Mouse (Mus musculus) stomach, embryonic 15.5 days (tissue): ENCODE data around the gene Tacc2. TPM values are rescaled to one million over a fixed set of nuclear protein-coding genes. Genes with fewer than 3 reads are reported as not detected.
A peak's percentile ranks its signal among the peaks of the same experiment; 100 is the strongest.
"Not testable (repeated sequence)": the region's sequence is repeated elsewhere in the genome, so short reads cannot be mapped to it uniquely, and the experiment has no call there.

Experiments used
- ATAC-seq: fragments of 200-750 bp; cut with Nextera tagmentation; 2 replicates; pipeline ENCODE4 v1.8.0; 2017; ENCODE audit warnings: low read depth, moderate number of reproducible peaks, moderate TSS enrichment; ENCODE audit not compliant: insufficient read depth, low FRiP score
- H3K27ac ChIP-seq: fragments of 300-500 bp; sonication (generic); 2 replicates; pipeline ENCODE4 v1.5.1; 2015; ENCODE audit warnings: mild to moderate bottlenecking, inconsistent platforms
- H3K27me3 ChIP-seq: fragments of 300-500 bp; sonication (generic); replicated peaks from 2 replicates; pipeline ENCODE4 v1.6.1; 2015; ENCODE audit warnings: inconsistent platforms
- H3K36me3 ChIP-seq: fragments of 300-500 bp; sonication (generic); 2 replicates; pipeline ENCODE4 v1.6.1; 2015; ENCODE audit warnings: inconsistent platforms
- H3K4me1 ChIP-seq: fragments of 300-500 bp; sonication (generic); 2 replicates; pipeline ENCODE4 v1.6.1; 2015; ENCODE audit warnings: inconsistent platforms
- H3K4me2 ChIP-seq: fragments of 300-500 bp; sonication (generic); 2 replicates; pipeline ENCODE4 v1.6.1; 2015; ENCODE audit warnings: mild to moderate bottlenecking, inconsistent platforms
- H3K4me3 ChIP-seq: fragments of 300-500 bp; sonication (generic); replicated peaks from 2 replicates; pipeline ENCODE4 v1.5.1; 2015; ENCODE audit warnings: inconsistent platforms
- H3K9ac ChIP-seq: fragments of 300-500 bp; sonication (generic); 2 replicates; pipeline ENCODE4 v1.6.1; 2015; ENCODE audit warnings: inconsistent platforms
- H3K9me3 ChIP-seq: fragments of 300-500 bp; sonication (generic); 2 replicates; pipeline ENCODE4 v1.6.1; 2016; ENCODE audit warnings: inconsistent platforms
- WGBS: fragments of 180-500 bp; shearing (Covaris S2); methylation state at CpG from one replicate; pipeline ENCODE4 v1.1.7; 2015; 5-methylcytosine and 5-hydroxymethylcytosine counted together
- polyA plus RNA-seq: library from polyadenylated mRNA; unstranded; fragments of >200 nt; fragmentation: Nextera tagmentation; extraction: Ambion mirVana; gene quantifications from 2 replicates; pipeline ENCODE4 v1.2.1, GENCODE M21; 2015

Tacc2 gene
- polyA plus RNA-seq, 1 experiment from 2014 or later, result 21.4 TPM

- Histone ChIP-seq H3K4me1 (0 out of 2 replicates have a peak, but pooled peaks cover 16% of the 10 kb centered on the region), H3K9me3 (no peaks in the 10 kb centered on the region), H3K4me2 (no peak overlapping the region), H3K27ac (no peak overlapping the region), H3K27me3 (no peaks in the 10 kb centered on the region), H3K9ac (no peak overlapping the region), H3K36me3 (peaks cover 3% of the 10 kb centered on the region; the same call in 1 of the 2 replicates), H3K4me3 (no peak overlapping the region)
- WGBS, result 89% methylated on average over 5 of the region's 5 CpGs
- ATAC-seq, result no peak
Measured at GRCm38 (mm10) chr7:130659129-130659528, 81.9 kb downstream of the Tacc2 start.

DNA sequence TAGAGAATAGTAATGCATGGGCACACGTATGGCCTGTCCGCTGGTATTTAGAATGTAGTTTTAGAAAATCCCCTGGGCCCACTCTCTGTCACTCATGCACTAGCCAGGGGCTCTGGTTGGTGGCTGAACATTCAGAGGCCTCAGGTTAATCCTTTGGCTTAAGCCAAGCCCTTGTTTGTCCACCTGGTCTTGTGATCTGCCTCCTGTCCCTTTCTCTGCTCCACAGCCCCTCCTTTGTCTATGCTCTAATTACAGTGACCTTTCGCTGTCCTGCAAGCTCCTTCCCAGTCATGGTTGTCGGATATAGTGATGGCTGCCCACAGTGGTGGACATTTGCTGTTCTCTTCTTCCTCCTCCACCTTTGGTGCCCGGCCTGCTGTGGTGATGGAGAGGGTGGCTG, 85.0 kb downstream of the Tacc2 start:
- Histone ChIP-seq H3K9ac (no peak overlapping the region), H3K27ac (no peak overlapping the region)
- 66% methylated on average over 5 of the region's 5 CpGs for WGBS

DNA sequence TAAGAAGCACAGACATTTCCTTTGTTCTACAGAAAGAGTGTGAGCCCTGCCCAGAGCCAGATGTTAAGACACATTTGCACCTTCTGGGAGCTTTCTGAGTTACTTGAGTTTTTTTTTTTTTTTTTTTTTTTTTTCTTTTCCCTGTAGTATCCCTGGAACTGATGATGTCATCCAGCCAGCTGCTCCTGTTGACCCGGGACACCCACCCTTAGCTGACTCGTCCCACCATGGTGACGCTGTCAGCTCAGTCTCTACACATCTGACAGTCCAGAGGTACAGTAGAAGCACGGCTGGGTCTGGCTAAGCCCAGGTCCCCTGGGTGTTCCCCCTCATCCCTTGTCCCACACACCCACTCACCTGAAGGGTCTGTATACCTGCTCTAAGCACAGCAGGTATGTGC, 85.6 kb downstream of the Tacc2 start:
- no peak for ATAC-seq
- H3K9me3 ChIP-seq, result no peaks in the 10 kb centered on the region
- H3K27me3 ChIP-seq, result no peaks in the 10 kb centered on the region
- H3K4me3 ChIP-seq, result no peak overlapping the region
- 0 out of 2 replicates have a peak, but pooled peaks cover 6% of the 10 kb centered on the region for H3K4me1 ChIP-seq
- peaks cover 11% of the 10 kb centered on the region for H3K36me3 ChIP-seq
- no peak overlapping the region for H3K4me2 ChIP-seq
- H3K27ac ChIP-seq, result no peak overlapping the region
- WGBS, result 57% methylated on average over 4 of the region's 4 CpGs
- no peak overlapping the region for H3K9ac ChIP-seq

More for the DNA sequence above, 85.0 kb downstream of the Tacc2 start:
- 0 out of 2 replicates have a peak, but pooled peaks cover 6% of the 10 kb centered on the region for H3K4me1 ChIP-seq
- H3K27me3 ChIP-seq, result no peaks in the 10 kb centered on the region
- H3K9me3 ChIP-seq, result no peaks in the 10 kb centered on the region
- no peak overlapping the region for H3K4me2 ChIP-seq
- peaks cover 11% of the 10 kb centered on the region for H3K36me3 ChIP-seq
- no peak for ATAC-seq
- no peak overlapping the region for H3K4me3 ChIP-seq

DNA sequence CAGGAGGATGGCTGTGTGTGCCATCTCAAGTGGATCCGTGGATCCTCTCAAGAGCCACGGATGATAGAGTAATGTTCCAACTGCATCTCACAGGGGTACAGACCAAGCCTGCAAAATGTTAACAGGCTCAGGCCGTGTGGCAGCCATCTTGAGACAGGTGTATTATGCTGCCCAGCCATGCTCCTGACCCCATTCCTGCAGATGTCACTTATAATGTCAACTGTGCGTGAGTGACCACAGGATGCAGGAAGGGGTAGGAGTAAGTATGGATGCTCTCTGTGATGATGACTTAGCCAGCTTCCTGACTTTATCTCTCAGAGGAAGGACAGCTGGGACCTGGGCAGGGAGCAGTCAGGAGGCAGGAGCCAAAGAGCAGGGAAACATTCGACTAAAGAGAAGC, 86.8 kb downstream of the Tacc2 start:
- peaks cover 11% of the 10 kb centered on the region for H3K36me3 ChIP-seq
- H3K9ac ChIP-seq, result no peak overlapping the region
- H3K4me3 ChIP-seq, result no peak overlapping the region
- no peak overlapping the region for H3K4me2 ChIP-seq
- H3K27me3 ChIP-seq, result no peaks in the 10 kb centered on the region
- no peaks in the 10 kb centered on the region for H3K9me3 ChIP-seq
- ATAC-seq, result no peak
- 89% methylated on average over 5 of the region's 5 CpGs for WGBS
- no peak overlapping the region for H3K27ac ChIP-seq
- peaks cover 12% of the 10 kb centered on the region for H3K4me1 ChIP-seq

GRCm38 (mm10) chr7:130664629-130665028, 87.4 kb downstream of the Tacc2 start:
- no peak overlapping the region for H3K9ac ChIP-seq
- no peak for ATAC-seq
- H3K4me2 ChIP-seq, result no peak overlapping the region
- WGBS, result 88% methylated on average over 5 of the region's 5 CpGs
- no peak overlapping the region for H3K4me3 ChIP-seq
- H3K27ac ChIP-seq, result no peak overlapping the region
- no peaks in the 10 kb centered on the region for H3K27me3 ChIP-seq
- H3K36me3 ChIP-seq, result peaks cover 11% of the 10 kb centered on the region
- no peaks in the 10 kb centered on the region for H3K9me3 ChIP-seq
- peaks cover 17% of the 10 kb centered on the region for H3K4me1 ChIP-seq

GRCm38 (mm10) chr7:130665358-130665757, 88.1 kb downstream of the Tacc2 start:
- ATAC-seq, result no peak
- WGBS, result 95% methylated on average over 9 of the region's 9 CpGs
- peaks cover 11% of the 10 kb centered on the region for H3K36me3 ChIP-seq
- H3K27ac ChIP-seq, result no peak overlapping the region
- H3K4me1 ChIP-seq, result peaks cover 24% of the 10 kb centered on the region
- H3K9me3 ChIP-seq, result no peaks in the 10 kb centered on the region
- no peak overlapping the region for H3K4me3 ChIP-seq
- no peak overlapping the region for H3K9ac ChIP-seq
- H3K27me3 ChIP-seq, result no peaks in the 10 kb centered on the region
- no peak overlapping the region for H3K4me2 ChIP-seq

DNA sequence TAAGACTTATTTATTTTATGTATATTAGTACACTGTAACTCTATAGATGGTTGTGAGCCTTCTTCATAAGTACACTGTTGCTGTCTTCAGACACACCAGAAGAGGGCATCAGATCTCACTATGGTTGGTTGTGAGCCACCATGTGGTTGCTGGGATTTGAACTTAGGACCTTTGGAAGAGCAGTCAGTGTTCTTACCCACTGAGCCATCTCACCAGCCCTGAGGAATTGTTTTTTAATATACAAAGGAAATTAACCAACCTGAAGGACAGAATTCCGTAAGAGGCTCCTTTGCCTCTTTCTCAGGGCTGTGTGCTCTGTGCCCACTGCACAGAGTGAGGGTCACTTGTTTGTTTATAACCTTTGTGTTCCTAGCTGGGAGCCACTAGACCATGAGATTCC, 90.8 kb downstream of the Tacc2 start:
- not testable (repeated sequence) for H3K27me3 ChIP-seq, H3K4me2 ChIP-seq, H3K27ac ChIP-seq, H3K9ac ChIP-seq, H3K4me3 ChIP-seq, ATAC-seq, H3K9me3 ChIP-seq
- Histone ChIP-seq H3K4me1 (peaks cover 31% of the 10 kb centered on the region), H3K36me3 (peaks cover 11% of the 10 kb centered on the region)
- WGBS, result 82% methylated on average over 1 of the region's 1 CpGs

DNA sequence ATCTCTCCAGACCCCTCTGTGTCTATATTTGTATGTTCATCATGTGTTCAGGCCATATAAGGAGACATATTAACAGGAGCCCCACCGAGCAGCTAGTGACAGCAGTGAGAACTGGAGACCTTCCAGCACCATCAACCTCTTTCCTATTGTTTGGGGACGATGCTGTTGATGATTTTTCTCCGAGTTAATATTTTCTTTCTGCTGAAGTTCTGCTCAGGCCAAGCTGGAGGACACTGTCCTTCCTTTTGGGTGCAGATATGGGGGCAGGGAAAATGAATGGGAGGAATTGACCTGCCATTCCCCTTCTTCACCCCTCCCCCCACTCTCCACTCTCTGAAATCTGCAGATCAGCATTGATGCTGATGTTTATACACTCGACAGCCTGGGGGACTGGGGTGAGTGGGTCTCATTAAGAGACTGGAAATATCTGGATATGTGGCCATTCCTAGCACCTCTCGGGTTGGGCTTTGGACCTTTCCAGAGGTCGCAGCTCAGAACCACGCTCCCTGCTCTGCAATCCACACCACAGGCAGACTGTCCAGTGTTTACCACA, 91.6 kb downstream of the Tacc2 start:
- Histone ChIP-seq H3K4me2 (no peak overlapping the region), H3K9me3 (no peaks in the 10 kb centered on the region), H3K27ac (peak overlapping the region; percentile 58), H3K27me3 (no peaks in the 10 kb centered on the region), H3K36me3 (peaks cover 11% of the 10 kb centered on the region), H3K4me3 (no peak overlapping the region), H3K9ac (no peak overlapping the region), H3K4me1 (peaks cover 31% of the 10 kb centered on the region)
- 36% methylated on average over 7 of the region's 7 CpGs for WGBS
- no peak for ATAC-seq

GRCm38 (mm10) chr7:130669370-130669881, 92.2 kb downstream of the Tacc2 start:
- ATAC-seq, result no peak
- H3K36me3 ChIP-seq, result peaks cover 5% of the 10 kb centered on the region
- H3K9me3 ChIP-seq, result no peaks in the 10 kb centered on the region
- H3K9ac ChIP-seq, result no peak overlapping the region
- peak overlapping the region; percentile 58 for H3K27ac ChIP-seq
- H3K4me1 ChIP-seq, result peaks cover 31% of the 10 kb centered on the region
- WGBS, result 38% methylated on average over 8 of the region's 8 CpGs
- H3K27me3 ChIP-seq, result no peaks in the 10 kb centered on the region
- no peak overlapping the region for H3K4me2 ChIP-seq
- no peak overlapping the region for H3K4me3 ChIP-seq

GRCm38 (mm10) chr7:130670358-130670757, 93.1 kb downstream of the Tacc2 start:
- Histone ChIP-seq H3K4me3 (no peak overlapping the region), H3K36me3 (no peaks in the 10 kb centered on the region), H3K27ac (peak overlapping the region; percentile 23; the same call in 1 of the 2 replicates), H3K27me3 (no peaks in the 10 kb centered on the region), H3K4me1 (peaks cover 31% of the 10 kb centered on the region), H3K9ac (no peak overlapping the region), H3K4me2 (no peak overlapping the region), H3K9me3 (no peaks in the 10 kb centered on the region)
- ATAC-seq, result no peak
- WGBS, result 63% methylated on average over 4 of the region's 4 CpGs

DNA sequence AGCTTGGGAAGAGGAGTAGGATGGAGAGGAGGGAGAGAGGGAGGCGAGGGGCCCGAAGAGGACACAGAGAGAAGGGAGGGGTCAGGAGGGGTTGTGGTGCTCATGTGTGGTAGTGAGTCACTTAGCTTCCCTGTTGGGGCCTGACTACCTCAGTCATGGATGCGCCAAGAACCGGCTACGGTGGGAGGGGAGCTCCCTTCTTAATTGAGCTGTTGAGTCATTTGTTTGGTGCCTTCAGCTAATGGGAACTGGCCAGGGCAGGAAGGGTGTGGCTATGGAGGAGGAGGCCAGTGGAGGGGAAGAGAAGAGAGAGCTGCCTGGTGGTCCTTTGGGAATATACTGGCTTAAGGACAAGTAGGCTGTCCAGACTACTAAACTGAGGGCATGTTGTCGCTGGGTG, 94.1 kb downstream of the Tacc2 start:
- H3K36me3 ChIP-seq, result no peaks in the 10 kb centered on the region
- ATAC-seq, result peak; percentile 16; the same call in 1 of the 2 replicates
- WGBS, result 48% methylated on average over 6 of the region's 6 CpGs
- no peak overlapping the region for H3K4me3 ChIP-seq
- H3K27ac ChIP-seq, result peak overlapping the region; percentile 44; the same call in 1 of the 2 replicates
- H3K4me2 ChIP-seq, result no peak overlapping the region
- no peak overlapping the region for H3K9ac ChIP-seq
- H3K27me3 ChIP-seq, result no peaks in the 10 kb centered on the region
- no peaks in the 10 kb centered on the region for H3K9me3 ChIP-seq
- peaks cover 31% of the 10 kb centered on the region for H3K4me1 ChIP-seq

DNA sequence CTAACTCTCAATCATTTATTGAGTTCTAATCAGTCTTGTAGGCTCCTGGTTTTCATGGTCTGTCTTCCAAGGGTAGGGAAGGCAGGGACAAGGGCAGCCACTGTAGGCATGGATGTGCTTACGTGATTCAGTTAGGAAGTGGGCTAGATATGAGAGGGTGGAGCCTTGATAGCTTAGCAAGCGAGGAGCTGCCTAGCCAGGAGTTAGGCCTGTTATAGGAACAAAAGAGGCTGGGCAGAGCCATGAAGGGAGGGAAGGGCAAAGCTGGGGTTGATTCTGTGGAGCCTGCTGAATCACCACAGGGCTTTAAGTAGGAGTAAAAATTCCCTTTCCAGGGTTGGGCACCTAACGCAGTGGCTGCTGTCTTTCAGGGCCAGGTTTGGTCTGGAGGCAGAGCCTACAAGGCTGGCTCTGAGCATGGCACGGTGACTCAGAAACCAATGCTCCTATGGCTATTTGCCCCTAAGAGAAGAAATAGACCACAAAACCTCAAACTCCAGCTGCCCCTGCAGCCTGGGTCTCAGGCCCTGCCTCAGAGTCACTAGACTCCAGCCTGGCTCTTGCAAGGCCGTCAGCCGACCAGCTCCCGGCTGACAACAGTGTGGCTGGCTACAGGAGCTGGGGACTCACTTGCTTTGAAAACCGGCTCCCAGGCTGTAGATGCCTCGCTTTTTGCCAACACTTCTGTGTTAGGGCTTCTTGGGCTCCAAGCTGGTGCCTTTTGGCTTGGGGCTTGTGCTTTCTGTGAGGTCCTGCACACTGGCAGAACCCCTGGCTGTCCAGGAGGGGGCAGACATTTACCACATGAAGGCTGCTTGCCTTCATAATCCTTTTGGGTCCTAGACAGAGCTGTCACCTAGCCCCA, 96.2 kb downstream of the Tacc2 start:
- no peak overlapping the region for H3K9ac ChIP-seq
- H3K4me3 ChIP-seq, result no peak overlapping the region
- H3K4me2 ChIP-seq, result no peak overlapping the region
- peak; percentile 64 for ATAC-seq
- H3K4me1 ChIP-seq, result peaks cover 31% of the 10 kb centered on the region
- H3K27ac ChIP-seq, result peak overlapping the region; percentile 67
- no peaks in the 10 kb centered on the region for H3K36me3 ChIP-seq
- 54% methylated on average over 9 of the region's 9 CpGs for WGBS
- H3K27me3 ChIP-seq, result no peaks in the 10 kb centered on the region
- no peaks in the 10 kb centered on the region for H3K9me3 ChIP-seq
